Mouse (Mus musculus) heart, embryonic 16.5 days (tissue): ENCODE measurements around the gene Ampd2. TPM values are rescaled to one million over a fixed set of nuclear protein-coding genes. Genes with fewer than 3 reads are reported as not detected.
A peak's percentile ranks its signal among the peaks of the same experiment; 100 is the strongest.

Experiments used
- ATAC-seq: fragments of 200-750 bp; cut with Nextera tagmentation; replicated peaks from 2 replicates; pipeline ENCODE4 v1.8.0; 2017; ENCODE audit warnings: moderate number of reproducible peaks; ENCODE audit not compliant: insufficient read depth, low FRiP score; ENCODE audit errors: extremely low read depth
- H3K27ac ChIP-seq: fragments of 300-500 bp; sonication (generic); 2 replicates; pipeline ENCODE4 v1.5.1; 2014; ENCODE audit warnings: mild to moderate bottlenecking, low read length, control low read depth, moderate library complexity
- H3K27me3 ChIP-seq: fragments of 300-500 bp; sonication (generic); 2 replicates; pipeline ENCODE4 v1.6.1; 2014; ENCODE audit warnings: low read length, mixed read lengths; ENCODE audit not compliant: control insufficient read depth, insufficient read depth
- H3K36me3 ChIP-seq: fragments of 300-500 bp; sonication (generic); 2 replicates; pipeline ENCODE4 v1.6.1; 2014; ENCODE audit not compliant: control insufficient read depth, insufficient read depth
- H3K4me1 ChIP-seq: fragments of 300-500 bp; sonication (generic); 2 replicates; pipeline ENCODE4 v1.6.1; 2014; ENCODE audit warnings: low read length, mixed read lengths; ENCODE audit not compliant: control insufficient read depth, insufficient read depth
- H3K4me2 ChIP-seq: fragments of 300-500 bp; sonication (generic); 2 replicates; pipeline ENCODE4 v1.6.1; 2014; ENCODE audit warnings: low read depth, mild to moderate bottlenecking, control low read depth, low read length
- H3K4me3 ChIP-seq: fragments of 300-500 bp; sonication (generic); 2 replicates; pipeline ENCODE4 v1.5.1; 2014; ENCODE audit warnings: mild to moderate bottlenecking, control low read depth, low read length
- H3K9ac ChIP-seq: fragments of 300-500 bp; sonication (generic); 2 replicates; pipeline ENCODE4 v1.6.1; 2014; ENCODE audit warnings: low read length, control low read depth
- H3K9me3 ChIP-seq: fragments of 300-500 bp; sonication (generic); replicated peaks from 2 replicates; pipeline ENCODE4 v1.6.1; 2016; ENCODE audit warnings: low read length; ENCODE audit not compliant: control insufficient read depth
- WGBS: fragments of 180-500 bp; shearing (Covaris S2); extraction: QIAGEN DNeasy Blood & Tissue Kit; methylation state at CpG from one replicate; pipeline ENCODE4 v1.1.7; 2014; 5-methylcytosine and 5-hydroxymethylcytosine counted together
- polyA plus RNA-seq: library from polyadenylated mRNA; unstranded; fragments of >200 nt; fragmentation: Nextera tagmentation; extraction: Ambion mirVana; gene quantifications from 2 replicates; pipeline ENCODE4 v1.2.1, GENCODE M21; 2015

Gene Ampd2
- polyA plus RNA-seq, 1 experiment from 2014 or later = 29.2 TPM

DNA sequence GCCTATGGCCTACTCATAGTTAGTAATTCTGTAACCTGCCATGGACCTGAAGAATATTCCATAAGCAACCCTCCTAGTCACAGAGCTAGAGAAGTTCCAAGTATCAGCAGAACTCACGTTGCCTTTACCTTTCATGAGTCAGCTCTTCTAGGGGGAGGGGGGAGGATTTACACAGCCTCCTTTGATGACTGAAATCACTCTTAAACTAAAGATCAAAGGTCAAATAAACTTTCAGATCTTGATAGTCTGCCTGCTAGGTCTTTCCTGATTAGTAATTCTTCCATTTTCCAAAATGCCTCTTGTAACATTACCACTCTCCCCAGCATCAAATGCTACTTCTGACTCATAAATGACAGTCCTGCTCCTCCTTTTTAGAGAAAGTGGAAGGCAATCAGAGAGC is 37.7 kb upstream of the Ampd2 start:
- WGBS = 59% methylated on average over 1 of the region's 1 CpGs
- Histone ChIP-seq H3K9me3 (no peaks in the 10 kb centered on the region), H3K4me2 (no peak overlapping the region), H3K4me3 (no peak overlapping the region), H3K9ac (no peak overlapping the region), H3K4me1 (0 out of 2 replicates have a peak, but pooled peaks cover 3% of the 10 kb centered on the region), H3K27me3 (no peaks in the 10 kb centered on the region), H3K36me3 (peaks cover 5% of the 10 kb centered on the region), H3K27ac (no peak overlapping the region)
- ATAC-seq = no peak

DNA sequence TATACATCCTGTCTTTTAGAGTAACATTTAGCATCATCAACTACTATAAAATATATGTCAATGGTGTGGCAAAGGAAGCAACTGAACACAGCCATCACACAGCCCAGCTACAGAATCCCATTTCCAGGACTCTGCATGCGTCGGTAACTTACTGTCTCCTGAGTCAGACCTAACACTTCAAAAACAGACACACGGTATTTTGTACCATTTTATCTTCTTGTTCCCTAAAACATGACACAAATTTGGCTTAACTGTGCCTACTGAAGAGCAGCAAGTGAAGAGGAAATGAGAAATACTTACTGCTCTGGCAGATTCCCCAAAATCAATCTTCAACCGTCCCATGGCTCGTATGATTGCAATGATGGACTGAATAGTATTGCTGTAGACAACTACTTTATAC is 36.8 kb upstream of the Ampd2 start:
- Histone ChIP-seq H3K9ac (no peak overlapping the region), H3K9me3 (no peaks in the 10 kb centered on the region), H3K27ac (no peak overlapping the region), H3K4me1 (no peaks in the 10 kb centered on the region), H3K36me3 (peaks cover 8% of the 10 kb centered on the region), H3K27me3 (no peaks in the 10 kb centered on the region), H3K4me2 (no peak overlapping the region), H3K4me3 (no peak overlapping the region)
- no peak for ATAC-seq
- WGBS = 78% methylated on average over 5 of the region's 5 CpGs

DNA sequence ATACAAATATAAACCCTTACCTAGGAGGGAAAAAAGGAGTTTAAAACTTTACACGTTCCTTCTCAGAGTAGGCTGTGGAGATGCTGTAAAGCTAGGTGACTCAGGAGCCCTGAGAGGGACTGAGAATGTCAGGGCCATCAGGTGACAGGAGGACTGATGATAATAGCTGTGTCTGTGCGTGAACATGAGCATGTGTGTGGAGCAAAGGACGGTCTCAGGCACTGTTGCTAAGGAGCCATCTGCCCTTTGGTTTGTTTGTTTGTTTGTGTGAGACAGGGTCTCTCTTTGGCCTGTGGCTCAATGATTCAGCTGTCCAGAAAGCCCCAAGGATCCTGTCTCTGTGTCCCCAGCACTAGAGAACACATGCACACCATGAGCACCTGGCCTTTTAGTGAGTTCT is 34.6 kb upstream of the Ampd2 start:
- H3K36me3 ChIP-seq = peaks cover 14% of the 10 kb centered on the region
- no peak overlapping the region for H3K4me3 ChIP-seq
- H3K27ac ChIP-seq = no peak overlapping the region
- no peak for ATAC-seq
- H3K4me1 ChIP-seq = no peaks in the 10 kb centered on the region
- 59% methylated on average over 3 of the region's 3 CpGs for WGBS
- H3K9me3 ChIP-seq = no peaks in the 10 kb centered on the region
- H3K27me3 ChIP-seq = no peaks in the 10 kb centered on the region
- no peak overlapping the region for H3K4me2 ChIP-seq
- H3K9ac ChIP-seq = no peak overlapping the region

DNA sequence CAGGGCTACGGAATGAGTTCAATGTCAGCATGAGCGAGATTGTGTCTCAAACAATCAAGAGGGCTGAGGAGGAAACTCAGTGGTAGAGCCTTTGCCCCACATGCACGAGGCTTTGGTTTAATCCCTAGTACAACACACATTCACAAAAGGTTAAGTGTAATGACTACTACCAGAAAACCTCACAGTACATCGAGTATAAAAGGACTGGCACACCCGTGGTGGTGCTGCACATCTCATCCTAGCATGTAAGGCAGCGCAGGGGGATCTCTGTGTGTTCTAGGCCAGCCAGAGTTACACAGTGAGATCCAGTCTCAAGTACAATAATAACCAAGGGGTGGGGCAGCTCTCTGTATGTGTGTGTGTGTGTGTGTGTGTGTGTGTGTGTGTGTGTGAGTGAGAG is 31.0 kb upstream of the Ampd2 start:
- ATAC-seq = no peak
- Histone ChIP-seq H3K4me2 (no peak overlapping the region), H3K4me1 (no peaks in the 10 kb centered on the region), H3K27ac (no peak overlapping the region), H3K4me3 (no peak overlapping the region), H3K9me3 (no peaks in the 10 kb centered on the region), H3K27me3 (no peaks in the 10 kb centered on the region), H3K36me3 (peaks cover 27% of the 10 kb centered on the region), H3K9ac (no peak overlapping the region)
- 89% methylated on average over 6 of the region's 6 CpGs for WGBS

DNA sequence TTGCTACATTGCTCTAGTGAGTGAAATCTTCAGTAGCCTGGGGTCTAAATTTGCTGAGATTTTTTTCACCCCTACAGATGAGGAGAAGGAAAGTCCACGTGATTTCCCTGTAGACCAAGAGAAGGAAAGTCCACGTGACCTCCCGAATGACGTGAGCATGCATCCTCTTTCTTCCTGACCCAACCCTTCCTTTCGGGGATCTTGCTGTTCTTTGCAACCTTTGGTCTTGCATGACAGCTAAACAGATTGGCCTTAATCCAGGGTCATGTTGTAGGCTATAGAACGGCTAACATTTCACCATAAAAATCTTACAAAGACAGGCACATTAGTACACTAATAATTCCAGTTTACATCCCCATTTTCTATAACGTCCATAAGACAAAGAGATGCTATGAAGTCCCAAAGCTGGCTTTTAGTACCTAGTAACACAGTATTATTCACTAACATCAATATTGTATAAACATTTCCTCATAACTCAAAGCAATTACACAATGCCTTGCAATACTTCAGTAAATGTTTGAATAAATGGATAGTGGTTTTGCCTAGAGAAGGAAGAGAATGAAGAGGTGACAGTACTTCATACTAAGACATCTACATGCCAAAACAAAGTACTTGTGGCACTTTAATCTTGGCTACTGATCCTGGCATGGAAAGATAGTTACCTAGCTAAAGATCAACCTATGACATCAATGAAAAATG is 27.3 kb upstream of the Ampd2 start:
- 77% methylated on average over 7 of the region's 7 CpGs for WGBS
- Histone ChIP-seq H3K4me3 (no peak overlapping the region), H3K4me1 (no peaks in the 10 kb centered on the region), H3K9ac (no peak overlapping the region), H3K9me3 (no peaks in the 10 kb centered on the region), H3K27me3 (no peaks in the 10 kb centered on the region), H3K4me2 (no peak overlapping the region), H3K27ac (no peak overlapping the region), H3K36me3 (peaks cover 42% of the 10 kb centered on the region)
- no peak for ATAC-seq

DNA sequence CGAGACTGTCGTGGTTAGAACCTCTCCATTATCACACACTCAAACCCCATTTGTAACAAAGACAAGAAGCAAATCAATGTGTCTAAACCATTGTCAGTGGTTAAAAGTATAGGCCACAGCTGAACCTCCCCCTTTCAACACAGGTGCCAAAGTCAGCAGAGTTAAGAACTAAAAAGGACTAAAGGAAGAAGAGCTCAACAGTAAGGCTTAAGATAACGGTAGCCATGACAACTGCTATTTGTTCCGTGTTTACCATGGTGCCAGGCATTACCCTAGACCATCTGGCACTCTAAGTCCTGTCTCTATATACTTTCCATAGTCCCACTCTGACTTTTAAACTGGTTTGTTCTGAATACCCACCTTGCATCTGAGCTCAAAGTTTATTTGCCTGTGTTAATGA is 26.2 kb upstream of the Ampd2 start:
- H3K9ac ChIP-seq = no peak overlapping the region
- ATAC-seq = no peak
- H3K9me3 ChIP-seq = no peaks in the 10 kb centered on the region
- WGBS = 66% methylated on average over 4 of the region's 4 CpGs
- H3K4me1 ChIP-seq = no peaks in the 10 kb centered on the region
- H3K27ac ChIP-seq = no peak overlapping the region
- no peak overlapping the region for H3K4me2 ChIP-seq
- no peaks in the 10 kb centered on the region for H3K27me3 ChIP-seq
- no peak overlapping the region for H3K4me3 ChIP-seq
- peaks cover 50% of the 10 kb centered on the region for H3K36me3 ChIP-seq

DNA sequence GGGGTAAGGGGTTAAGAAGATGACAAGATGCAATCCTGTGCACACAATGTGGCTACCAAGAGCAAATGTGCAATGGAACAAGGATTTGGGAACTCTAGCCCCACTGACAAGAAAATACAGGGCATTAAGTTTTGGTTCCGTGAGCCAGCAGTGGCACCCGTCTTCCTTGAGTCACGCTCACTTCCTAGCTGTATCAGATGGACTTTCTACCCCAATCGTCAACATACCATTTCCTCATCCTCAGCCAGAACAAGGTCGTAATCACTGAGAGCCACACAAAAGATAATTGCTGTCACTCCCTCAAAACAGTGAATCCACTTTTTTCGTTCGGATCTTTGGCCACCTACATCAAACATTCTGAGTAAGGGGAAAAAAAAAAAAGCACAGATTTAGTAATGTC is 25.8 kb upstream of the Ampd2 start:
- Histone ChIP-seq H3K27me3 (no peaks in the 10 kb centered on the region), H3K36me3 (peaks cover 48% of the 10 kb centered on the region), H3K4me2 (no peak overlapping the region), H3K27ac (no peak overlapping the region), H3K9me3 (no peaks in the 10 kb centered on the region), H3K4me3 (no peak overlapping the region), H3K9ac (no peak overlapping the region), H3K4me1 (no peaks in the 10 kb centered on the region)
- 66% methylated on average over 7 of the region's 7 CpGs for WGBS
- no peak for ATAC-seq

DNA sequence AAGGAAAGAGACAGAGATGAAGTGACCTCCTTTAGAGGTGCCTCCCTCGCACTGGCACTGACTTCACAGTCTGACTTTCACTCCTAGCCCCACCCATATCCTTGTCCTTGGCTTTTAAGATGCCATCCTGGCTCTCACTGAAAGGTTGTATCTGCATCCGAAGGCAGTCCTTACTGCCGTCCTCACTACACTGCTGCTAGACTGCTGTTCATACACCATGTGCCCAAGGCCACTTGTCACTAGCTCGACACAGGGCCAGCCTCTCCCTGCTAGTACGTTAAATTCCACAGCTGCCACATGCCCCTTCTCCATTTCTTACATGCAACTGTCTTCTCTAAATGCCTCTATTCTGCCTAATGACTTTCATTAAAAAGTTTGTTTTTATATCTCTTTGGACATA is 24.9 kb upstream of the Ampd2 start:
- no peak overlapping the region for H3K9ac ChIP-seq
- H3K36me3 ChIP-seq = peaks cover 47% of the 10 kb centered on the region
- no peaks in the 10 kb centered on the region for H3K9me3 ChIP-seq
- H3K4me3 ChIP-seq = no peak overlapping the region
- no peaks in the 10 kb centered on the region for H3K4me1 ChIP-seq
- WGBS = 72% methylated on average over 5 of the region's 5 CpGs
- H3K27ac ChIP-seq = no peak overlapping the region
- no peaks in the 10 kb centered on the region for H3K27me3 ChIP-seq
- no peak overlapping the region for H3K4me2 ChIP-seq
- ATAC-seq = no peak

DNA sequence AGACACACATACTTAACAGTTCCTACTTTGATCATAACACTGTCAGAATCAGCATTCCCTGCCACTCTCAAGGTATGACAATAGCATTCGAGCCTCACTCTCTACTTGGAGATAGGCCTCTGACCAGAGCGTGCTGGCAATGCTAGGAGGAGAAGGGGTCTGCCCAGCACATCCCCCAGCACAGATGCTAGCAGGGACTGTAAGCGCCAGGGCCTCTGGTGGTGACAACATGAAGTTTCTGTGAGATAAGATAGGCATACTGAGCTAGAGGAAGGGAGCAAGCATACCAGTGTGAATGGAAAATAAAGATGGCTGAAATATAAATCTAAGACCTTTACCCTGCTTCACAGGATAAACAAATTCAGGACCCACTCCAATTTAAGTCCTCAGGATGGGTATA is 18.8 kb upstream of the Ampd2 start:
- WGBS = 27% methylated on average over 3 of the region's 3 CpGs
- H3K36me3 ChIP-seq = peaks cover 28% of the 10 kb centered on the region
- no peaks in the 10 kb centered on the region for H3K27me3 ChIP-seq
- no peak overlapping the region for H3K9ac ChIP-seq
- H3K4me1 ChIP-seq = peaks cover 5% of the 10 kb centered on the region; the same call in 1 of the 2 replicates
- peak; percentile 82 for ATAC-seq
- H3K9me3 ChIP-seq = no peaks in the 10 kb centered on the region
- H3K4me2 ChIP-seq = no peak overlapping the region
- no peak overlapping the region for H3K27ac ChIP-seq
- H3K4me3 ChIP-seq = no peak overlapping the region
